Mouse (Mus musculus): ENCODE measurements around the gene Islr. TPM values are rescaled to one million over a fixed set of nuclear protein-coding genes. Genes with fewer than 3 reads are reported as not detected.
A peak's percentile ranks its signal among the peaks of the same experiment; 100 is the strongest.

Islr gene
- total RNA-seq, 2 experiments from 2014 or later, result 58.1 to 77.5 TPM

DNA sequence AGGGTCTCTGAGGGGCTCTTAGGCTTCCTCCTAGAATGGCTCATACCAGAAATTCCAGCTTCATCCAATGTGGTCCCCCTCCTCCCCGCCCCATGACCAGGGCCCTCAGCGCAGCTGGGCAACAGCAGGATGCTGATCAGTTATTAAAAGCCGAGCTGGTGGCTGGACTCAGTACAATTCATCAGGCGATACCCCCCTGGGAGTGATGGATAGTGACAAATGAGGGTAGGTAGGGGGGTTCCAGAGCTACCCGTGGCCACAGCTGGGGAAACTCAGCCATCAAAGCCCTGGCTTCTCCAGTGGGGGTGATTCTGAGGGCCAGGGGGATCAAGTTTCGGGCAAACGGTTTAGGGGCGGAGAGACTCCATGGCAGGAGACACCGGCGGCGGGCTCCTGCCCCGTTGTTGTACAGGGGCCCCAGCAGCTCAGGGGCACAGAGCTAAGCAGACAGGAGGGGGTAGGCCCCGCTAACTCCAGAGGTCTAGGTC is 75.1 kb downstream of the Islr start:
- no peak for DNase-seq
- intact Hi-C loops (cut with DNase I; ENCODE audit: low total_unique reads), result no loop called here

DNA sequence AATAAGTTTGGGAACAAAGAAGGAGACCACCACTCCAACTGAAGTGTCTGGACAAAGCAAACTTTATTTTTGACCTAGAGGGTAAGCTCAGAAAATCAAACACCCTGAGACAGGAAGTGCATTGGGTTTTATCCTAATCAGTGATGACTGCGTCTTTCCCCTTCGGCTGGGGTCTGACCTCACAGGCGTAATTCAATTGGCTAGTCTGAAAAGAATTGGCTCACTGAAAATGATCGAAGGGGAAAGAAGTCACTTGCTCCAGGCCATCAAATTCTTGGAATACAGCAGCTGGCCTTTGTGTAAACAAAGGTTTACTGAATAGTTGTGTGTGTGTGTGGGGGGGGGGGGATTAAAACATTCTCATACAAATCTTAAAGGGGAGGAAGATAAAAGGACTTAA is 78.3 kb downstream of the Islr start:
- no peak for DNase-seq
- intact Hi-C loops (cut with DNase I; ENCODE audit: low total_unique reads), result no loop called here

DNA sequence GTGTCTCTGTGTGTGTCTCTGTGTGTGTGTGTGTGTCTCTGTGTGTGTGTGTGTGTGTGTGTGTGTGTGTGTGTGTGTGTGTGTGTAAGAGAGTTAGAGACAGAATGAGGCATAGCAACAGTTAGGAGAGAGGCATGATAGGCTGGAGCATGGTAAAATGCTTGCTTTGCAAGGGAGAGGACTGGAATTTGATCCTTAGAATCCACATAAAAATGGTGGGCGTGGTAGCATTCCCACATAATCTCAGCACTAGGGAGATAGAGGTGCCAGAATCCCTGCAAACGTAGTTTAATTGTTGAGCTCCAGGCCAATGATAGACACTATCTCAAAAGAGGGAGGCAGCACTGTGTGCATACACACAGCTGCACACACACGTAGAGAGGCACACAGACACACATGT is 79.0 kb downstream of the Islr start:
- no peak for DNase-seq
- intact Hi-C loops (cut with DNase I; ENCODE audit: low total_unique reads), result no loop called here

DNA sequence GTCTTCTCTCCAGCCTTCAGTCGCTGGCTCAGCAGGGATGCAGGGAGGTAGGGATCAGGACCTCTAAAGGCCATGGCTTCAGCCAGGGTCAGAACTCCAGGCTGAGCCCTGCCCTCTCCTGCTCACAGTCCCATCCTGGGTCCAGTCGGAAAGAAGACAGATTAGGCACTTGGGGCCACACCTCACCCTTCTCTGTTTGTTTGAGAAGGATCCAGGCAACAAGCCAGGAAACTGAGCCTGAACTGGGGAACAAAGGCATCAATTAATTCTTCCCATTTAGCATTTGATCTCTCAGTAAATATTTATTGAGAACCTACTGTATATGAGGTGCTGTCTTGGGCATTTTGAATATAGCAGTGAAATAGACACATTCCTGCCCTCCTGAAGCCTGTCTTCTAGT is 85.4 kb downstream of the Islr start, which contains the start of gene Ccdc33:
Ccdc33 (minus strand) TSS at position 153 of the 400 bp plus-strand sequence.
- no peak for DNase-seq
- intact Hi-C loops (cut with DNase I; ENCODE audit: low total_unique reads), result no loop called here

DNA sequence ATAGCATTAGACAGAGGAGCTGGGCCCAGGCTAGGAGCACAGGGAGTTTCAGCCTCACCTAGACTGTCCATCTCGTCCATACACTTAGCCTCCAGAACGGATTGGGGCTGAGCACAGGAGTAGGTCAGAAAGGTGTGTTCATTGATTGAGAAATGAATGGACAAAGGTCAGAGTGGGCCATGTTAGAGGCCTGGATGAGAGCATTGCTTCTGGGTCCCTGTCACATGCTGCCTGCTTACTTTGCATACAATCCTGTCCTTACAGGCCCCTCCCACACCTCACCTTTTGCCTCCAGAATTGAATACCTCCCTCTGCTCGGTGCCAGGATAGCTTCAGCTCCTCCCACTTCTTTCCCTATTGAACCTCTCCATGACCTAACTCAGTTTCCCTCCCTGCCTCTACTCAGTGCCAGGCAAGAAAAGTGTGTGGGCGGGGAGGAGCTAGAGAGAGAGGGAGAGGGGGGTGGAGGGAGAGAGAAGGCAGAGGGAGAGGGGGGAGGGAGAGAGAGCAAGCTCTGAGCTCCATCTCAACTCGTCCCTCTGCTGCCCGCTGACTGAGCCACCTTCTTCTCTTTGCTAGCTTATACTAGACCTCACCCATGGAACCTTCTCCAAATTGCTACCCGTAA is 88.0 kb downstream of the Islr start:
- intact Hi-C loops (cut with DNase I; ENCODE audit: low total_unique reads), result no loop called here
- DNase-seq, result no peak

DNA sequence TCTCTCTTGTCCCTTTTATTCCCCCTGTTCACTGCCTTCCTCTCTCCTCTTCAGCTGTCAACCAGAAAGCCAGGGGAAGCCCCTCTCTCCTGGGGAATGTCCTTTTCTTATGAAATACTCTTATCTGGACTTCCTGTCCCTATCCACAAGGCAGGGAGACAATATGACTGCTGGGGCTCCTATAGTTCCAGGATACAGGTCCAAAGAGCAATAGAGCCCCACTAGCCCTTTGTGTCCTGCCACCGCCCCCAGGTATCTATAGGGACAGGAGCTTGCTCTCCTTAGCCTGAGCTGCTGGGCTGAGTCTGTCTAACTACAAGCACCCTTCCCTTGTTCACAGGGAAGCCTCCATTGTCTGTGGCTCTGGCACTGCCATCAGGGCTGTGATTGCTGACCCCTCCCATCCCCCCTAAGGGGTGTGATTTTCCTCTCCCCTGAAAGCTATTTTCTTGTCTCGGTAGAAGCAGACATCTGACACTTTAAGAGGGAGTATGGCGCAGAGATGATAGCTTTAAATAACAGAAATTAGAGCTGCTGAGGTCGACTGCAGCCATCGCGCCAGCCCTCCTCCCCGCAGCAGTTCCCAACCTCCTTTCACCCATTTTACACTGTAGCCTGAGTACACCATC is 88.7 kb downstream of the Islr start:
- intact Hi-C loops (cut with DNase I; ENCODE audit: low total_unique reads), result no loop called here
- DNase-seq, result no peak

DNA sequence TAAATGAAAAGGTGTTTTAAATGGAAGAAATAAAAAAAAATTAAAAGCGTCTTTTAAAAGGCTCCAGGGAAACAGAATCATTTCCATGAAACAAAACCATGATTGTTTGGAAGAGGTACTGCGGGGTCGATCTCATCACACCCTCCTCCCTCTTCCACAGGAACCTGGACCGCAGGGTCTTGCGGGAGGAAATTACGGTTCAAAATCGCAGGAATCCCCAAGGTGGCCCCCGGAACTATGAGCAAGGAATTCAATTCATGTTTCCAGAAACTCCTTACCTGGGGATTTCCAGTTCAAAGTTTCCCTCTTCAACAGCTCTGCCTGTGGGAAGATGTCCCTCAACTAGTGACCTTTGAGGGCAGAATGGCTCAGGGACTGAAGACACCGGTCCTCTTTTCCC is 90.1 kb downstream of the Islr start:
- intact Hi-C loops (cut with DNase I; ENCODE audit: low total_unique reads), result no loop called here
- DNase-seq, result no peak

DNA sequence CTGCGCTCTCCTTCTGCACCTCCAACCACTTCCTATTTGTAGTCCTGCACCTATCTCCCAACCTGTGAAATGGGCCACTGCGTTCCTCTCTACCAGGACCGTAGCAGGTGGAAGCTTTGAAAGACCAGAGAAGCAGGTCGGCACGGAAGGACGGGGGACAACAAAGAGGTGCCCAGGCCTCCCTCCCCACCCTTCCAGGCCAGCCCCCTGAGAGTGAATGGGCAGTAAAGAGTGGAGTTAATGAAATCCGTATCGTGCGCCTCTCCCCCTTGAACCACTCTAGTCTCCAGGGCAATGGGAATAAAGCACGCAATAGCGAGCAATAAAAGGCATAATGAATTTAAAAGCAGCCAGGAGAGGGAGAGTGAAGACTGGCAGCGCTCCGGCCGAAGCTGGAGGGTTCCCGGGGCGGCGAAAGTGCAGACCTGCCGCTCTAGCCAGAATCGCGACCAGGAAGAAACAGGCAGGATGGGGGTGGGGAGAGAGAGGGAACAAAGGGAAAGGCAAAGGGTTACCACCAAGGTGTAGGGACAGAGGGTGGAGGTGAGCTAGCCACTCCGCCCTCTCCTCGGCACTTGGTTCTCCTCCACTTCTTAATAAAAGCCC is 90.7 kb downstream of the Islr start:
- intact Hi-C loops (cut with DNase I; ENCODE audit: low total_unique reads), result no loop called here
- DNase-seq, result no peak

DNA sequence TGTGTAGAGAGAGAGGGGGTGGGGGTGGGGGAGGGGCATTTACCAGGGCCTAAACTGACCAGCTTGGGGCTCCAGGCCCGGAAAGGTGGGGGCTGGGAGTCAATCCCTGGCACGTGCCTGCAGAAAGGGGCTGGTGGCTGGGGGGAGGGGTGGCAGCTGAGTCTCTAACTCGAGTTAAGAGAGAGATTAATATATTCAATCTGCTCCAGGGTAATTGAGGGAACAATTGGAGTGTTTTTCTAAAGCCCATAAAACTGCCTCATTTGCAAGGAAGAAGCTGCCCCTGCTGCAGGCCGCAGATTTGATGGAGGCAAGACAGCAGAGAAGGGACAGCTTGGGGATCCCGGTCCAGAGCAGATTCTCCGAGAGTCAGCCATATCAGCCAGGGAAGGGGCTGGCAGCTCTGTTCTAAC is 91.2 kb downstream of the Islr start:
- intact Hi-C loops (cut with DNase I; ENCODE audit: low total_unique reads), result no loop called here
- DNase-seq, result no peak

DNA sequence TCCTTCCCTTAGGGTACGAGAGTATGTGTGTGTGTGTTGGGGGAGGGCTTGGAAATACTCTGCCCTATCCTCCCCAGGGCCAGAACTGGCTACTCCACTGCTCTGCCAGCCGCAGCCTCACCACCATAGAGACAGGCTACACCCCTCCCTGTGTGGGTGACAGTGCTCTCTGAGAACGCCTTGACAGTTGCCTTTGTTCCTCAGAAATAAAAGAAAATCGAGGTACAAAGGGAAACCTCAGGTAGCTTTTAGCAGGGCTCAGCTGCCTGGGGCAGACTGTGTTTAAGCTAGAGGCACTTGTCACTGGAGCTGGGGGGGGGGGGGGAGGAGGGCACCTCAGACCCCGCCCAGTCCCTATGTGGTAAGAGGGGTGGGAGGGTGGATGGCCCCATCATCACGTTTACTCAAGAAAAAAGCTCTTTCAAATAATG is 91.8 kb downstream of the Islr start:
- intact Hi-C loops (cut with DNase I; ENCODE audit: low total_unique reads), result no loop called here
- DNase-seq, result no peak

DNA sequence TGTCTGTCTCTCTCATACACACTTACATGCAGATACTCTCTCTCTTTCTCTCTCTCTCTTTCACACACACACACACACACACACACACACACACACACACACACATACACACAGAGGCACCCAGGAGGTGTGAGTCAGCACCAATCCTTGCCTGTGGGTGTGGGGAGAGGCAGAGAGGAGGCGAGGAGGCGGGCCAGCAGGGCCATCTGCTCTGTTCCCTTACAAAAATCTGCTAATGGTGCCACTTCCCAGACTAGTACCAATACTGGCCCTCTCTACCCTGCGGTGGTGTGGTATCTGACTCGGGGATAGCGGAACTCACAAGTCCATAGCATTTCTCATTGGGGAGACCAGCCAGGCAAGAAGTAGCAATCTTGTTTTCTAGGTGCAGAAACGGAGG is 92.7 kb downstream of the Islr start:
- DNase-seq, result no peak
- intact Hi-C loops (cut with DNase I; ENCODE audit: low total_unique reads), result no loop called here

DNA sequence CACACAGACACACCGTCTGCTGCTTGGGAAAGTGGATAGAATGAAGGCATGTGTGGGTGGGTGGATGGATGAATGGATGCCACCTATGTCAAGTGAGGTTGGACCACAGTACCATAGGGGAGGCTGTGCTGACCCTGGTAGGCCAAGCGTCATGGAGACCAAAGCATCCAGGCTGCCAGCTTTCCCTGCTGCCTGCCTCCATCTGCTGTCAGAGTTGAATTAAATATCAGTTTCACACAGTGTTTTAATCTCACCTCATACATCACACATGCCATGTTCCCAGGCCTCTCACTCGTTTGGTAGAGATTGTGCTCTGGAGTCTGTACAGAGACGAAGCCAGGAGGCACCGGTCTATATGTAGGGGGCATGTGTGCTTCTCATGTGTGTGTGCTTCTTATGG is 93.3 kb downstream of the Islr start:
- intact Hi-C loops (cut with DNase I; ENCODE audit: low total_unique reads), result no loop called here

DNA sequence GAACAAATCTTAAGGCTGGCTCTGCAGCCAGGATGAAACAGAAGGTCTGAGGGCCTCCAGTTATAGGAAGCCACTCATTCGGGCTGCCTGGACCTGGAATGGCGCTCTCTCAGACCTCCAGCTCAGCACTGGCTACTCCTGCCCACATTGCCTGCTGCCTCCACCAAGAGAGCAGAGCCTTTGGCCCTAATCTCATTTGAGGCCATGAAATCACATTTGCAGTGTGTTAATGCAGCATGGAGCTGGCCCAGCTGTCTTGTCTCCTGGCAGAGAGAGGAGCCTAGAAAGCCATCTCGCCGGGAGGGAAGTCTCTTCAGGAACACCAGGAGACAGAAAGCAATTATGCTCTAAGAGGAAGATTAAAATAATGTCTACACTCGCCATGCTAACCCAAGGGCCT is 96.6 kb downstream of the Islr start:
- DNase-seq, result peak; percentile 25
- intact Hi-C loops (cut with DNase I; ENCODE audit: low total_unique reads), result no loop called here

More for the DNA sequence above, 93.3 kb downstream of the Islr start:
- DNase-seq, result no peak

Small RNA genes lying within 50 kb of the gene (microRNA-seq; reads per million reads assigned to microRNA genes)
- gene Mir6385, result 0 reads per million in 2 experiments

Other genes with a start within 250 kb of the Islr start
- gene Cyp11a1, start 197.9 kb downstream of the Islr start, total RNA-seq (2021), result under 1 TPM in 1 of 2 experiments, not detected in 1; 0.98 TPM
- under 1 TPM; 0.16 to 0.29 TPM for gene Stra6, start 140.5 kb downstream of the Islr start, total RNA-seq (2021)
- gene Ccdc33, start 85.5 kb downstream of the Islr start, total RNA-seq (2021), result not detected
- gene Islr2, start within 50 bp of the Islr start, total RNA-seq (2021), result 1 to 10 TPM; 3.1 to 5.8 TPM
- 1 to 10 TPM; 5.2 to 7.5 TPM for gene Pml, start 45.5 kb upstream of the Islr start, total RNA-seq (2021)
- gene Stoml1, start 48.9 kb upstream of the Islr start, total RNA-seq (2021), result 1 to 10 TPM; 7.0 to 8.7 TPM
- 10 to 100 TPM; 29.2 to 46.7 TPM for gene Loxl1, start 108.9 kb upstream of the Islr start, total RNA-seq (2021)
- gene Tbc1d21, start 166.1 kb upstream of the Islr start, total RNA-seq (2021), result not detected

All from gastrocnemius, postnatal 14 days (tissue).